Mouse (Mus musculus) stomach, embryonic 15.5 days (tissue): ENCODE measurements around the gene Gm42906. TPM values are rescaled to one million over a fixed set of nuclear protein-coding genes. Genes with fewer than 3 reads are reported as not detected.

Source experiments
- ATAC-seq: fragments of 200-750 bp; cut with Nextera tagmentation; 2 replicates; pipeline ENCODE4 v1.8.0; 2017; ENCODE audit warnings: low read depth, moderate number of reproducible peaks, moderate TSS enrichment; ENCODE audit not compliant: insufficient read depth, low FRiP score
- H3K27ac ChIP-seq: fragments of 300-500 bp; sonication (generic); 2 replicates; pipeline ENCODE4 v1.5.1; 2015; ENCODE audit warnings: mild to moderate bottlenecking, inconsistent platforms
- H3K27me3 ChIP-seq: fragments of 300-500 bp; sonication (generic); replicated peaks from 2 replicates; pipeline ENCODE4 v1.6.1; 2015; ENCODE audit warnings: inconsistent platforms
- H3K36me3 ChIP-seq: fragments of 300-500 bp; sonication (generic); 2 replicates; pipeline ENCODE4 v1.6.1; 2015; ENCODE audit warnings: inconsistent platforms
- H3K4me1 ChIP-seq: fragments of 300-500 bp; sonication (generic); 2 replicates; pipeline ENCODE4 v1.6.1; 2015; ENCODE audit warnings: inconsistent platforms
- H3K4me2 ChIP-seq: fragments of 300-500 bp; sonication (generic); 2 replicates; pipeline ENCODE4 v1.6.1; 2015; ENCODE audit warnings: mild to moderate bottlenecking, inconsistent platforms
- H3K4me3 ChIP-seq: fragments of 300-500 bp; sonication (generic); replicated peaks from 2 replicates; pipeline ENCODE4 v1.5.1; 2015; ENCODE audit warnings: inconsistent platforms
- H3K9ac ChIP-seq: fragments of 300-500 bp; sonication (generic); 2 replicates; pipeline ENCODE4 v1.6.1; 2015; ENCODE audit warnings: inconsistent platforms
- H3K9me3 ChIP-seq: fragments of 300-500 bp; sonication (generic); 2 replicates; pipeline ENCODE4 v1.6.1; 2016; ENCODE audit warnings: inconsistent platforms
- WGBS: fragments of 180-500 bp; shearing (Covaris S2); methylation state at CpG from one replicate; pipeline ENCODE4 v1.1.7; 2015; 5-methylcytosine and 5-hydroxymethylcytosine counted together
- polyA plus RNA-seq: library from polyadenylated mRNA; unstranded; fragments of >200 nt; fragmentation: Nextera tagmentation; extraction: Ambion mirVana; gene quantifications from 2 replicates; pipeline ENCODE4 v1.2.1, GENCODE M21; 2015

Gm42906 gene
- not detected in 2 replicates for polyA plus RNA-seq

- no peak within 1 kb of the TSS for H3K9ac ChIP-seq
- 0 out of 2 replicates have a peak, but pooled peaks cover 3% of the 10 kb centered on the region for H3K4me1 ChIP-seq
- no peak for ATAC-seq
- 62% methylated on average over 3 of the region's 3 CpGs for WGBS
- no peaks in the 10 kb centered on the region for H3K9me3 ChIP-seq
- no peak within 1 kb of the TSS for H3K4me3 ChIP-seq
- no peak within 1 kb of the TSS for H3K4me2 ChIP-seq
- H3K36me3 ChIP-seq = no peaks in the 10 kb centered on the region
- no peaks in the 10 kb centered on the region for H3K27me3 ChIP-seq
- H3K27ac ChIP-seq = no peak within 1 kb of the TSS
Measured at GRCm38 (mm10) chr5:151428113-151428756, at the start of gene Gm42906. Gene Gm42906 (minus strand): TSS chr5:151428163.

GRCm38 (mm10) chr5:151445695-151446094 lies 17.7 kb upstream of the Gm42906 start:
- Histone ChIP-seq H3K4me1 (no peaks in the 10 kb centered on the region), H3K9me3 (no peaks in the 10 kb centered on the region), H3K4me3 (no peak overlapping the region), H3K27me3 (no peaks in the 10 kb centered on the region), H3K4me2 (no peak overlapping the region), H3K9ac (no peak overlapping the region), H3K36me3 (no peaks in the 10 kb centered on the region), H3K27ac (no peak overlapping the region)
- no peak; the same call in 1 of the 2 replicates for ATAC-seq

GRCm38 (mm10) chr5:151435106-151435505 lies 7.1 kb upstream of the Gm42906 start:
- no peaks in the 10 kb centered on the region for H3K36me3 ChIP-seq
- H3K9ac ChIP-seq = no peak overlapping the region
- no peak overlapping the region for H3K4me2 ChIP-seq
- H3K4me1 ChIP-seq = no peaks in the 10 kb centered on the region
- ATAC-seq = no peak
- H3K9me3 ChIP-seq = no peaks in the 10 kb centered on the region
- H3K4me3 ChIP-seq = no peak overlapping the region
- H3K27ac ChIP-seq = no peak overlapping the region
- H3K27me3 ChIP-seq = no peaks in the 10 kb centered on the region

- no peaks in the 10 kb centered on the region for H3K9me3 ChIP-seq
- no peak overlapping the region for H3K9ac ChIP-seq
- ATAC-seq = no peak
- 0 out of 2 replicates have a peak, but pooled peaks cover 3% of the 10 kb centered on the region for H3K4me1 ChIP-seq
- no peaks in the 10 kb centered on the region for H3K36me3 ChIP-seq
- no peaks in the 10 kb centered on the region for H3K27me3 ChIP-seq
- no peak overlapping the region for H3K27ac ChIP-seq
- no peak overlapping the region for H3K4me3 ChIP-seq
- H3K4me2 ChIP-seq = no peak overlapping the region
- WGBS = 31% methylated on average over 3 of the region's 3 CpGs
Measured at GRCm38 (mm10) chr5:151426466-151426865, 1.5 kb downstream of the Gm42906 start.

- H3K4me1 ChIP-seq = 0 out of 2 replicates have a peak, but pooled peaks cover 3% of the 10 kb centered on the region
- H3K4me3 ChIP-seq = no peak overlapping the region
- no peak for ATAC-seq
- no peaks in the 10 kb centered on the region for H3K36me3 ChIP-seq
- WGBS = 76% methylated on average over 6 of the region's 6 CpGs
- H3K27ac ChIP-seq = 0 out of 2 replicates have a peak overlapping the region, but pooled peaks have one; percentile 28
- H3K9me3 ChIP-seq = no peaks in the 10 kb centered on the region
- H3K9ac ChIP-seq = no peak overlapping the region
- H3K4me2 ChIP-seq = no peak overlapping the region
- H3K27me3 ChIP-seq = no peaks in the 10 kb centered on the region
Measured at GRCm38 (mm10) chr5:151422692-151423091, 5.3 kb downstream of the Gm42906 start.

GRCm38 (mm10) chr5:151421859-151422258 lies 6.1 kb downstream of the Gm42906 start:
- no peaks in the 10 kb centered on the region for H3K9me3 ChIP-seq
- ATAC-seq = no peak
- H3K27me3 ChIP-seq = no peaks in the 10 kb centered on the region
- H3K4me1 ChIP-seq = no peaks in the 10 kb centered on the region
- no peak overlapping the region for H3K4me3 ChIP-seq
- 62% methylated on average over 7 of the region's 7 CpGs for WGBS
- H3K27ac ChIP-seq = 0 out of 2 replicates have a peak overlapping the region, but pooled peaks have one; percentile 28
- no peak overlapping the region for H3K4me2 ChIP-seq
- no peak overlapping the region for H3K9ac ChIP-seq
- no peaks in the 10 kb centered on the region for H3K36me3 ChIP-seq

GRCm38 (mm10) chr5:151418551-151418950 lies 9.4 kb downstream of the Gm42906 start:
- H3K9ac ChIP-seq = no peak overlapping the region
- H3K4me3 ChIP-seq = no peak overlapping the region
- no peaks in the 10 kb centered on the region for H3K27me3 ChIP-seq
- H3K36me3 ChIP-seq = no peaks in the 10 kb centered on the region
- ATAC-seq = peak; percentile 86
- no peak overlapping the region for H3K4me2 ChIP-seq
- no peaks in the 10 kb centered on the region for H3K4me1 ChIP-seq
- H3K27ac ChIP-seq = no peak overlapping the region
- WGBS = 83% methylated on average over 2 of the region's 2 CpGs
- no peaks in the 10 kb centered on the region for H3K9me3 ChIP-seq

- H3K4me2 ChIP-seq = no peak overlapping the region
- no peak overlapping the region for H3K27ac ChIP-seq
- H3K9me3 ChIP-seq = no peaks in the 10 kb centered on the region
- whole genome bisulfite sequencing = 62% methylated on average over 2 of the region's 2 CpGs
- no peak for ATAC-seq
- no peak overlapping the region for H3K4me3 ChIP-seq
- H3K36me3 ChIP-seq = no peaks in the 10 kb centered on the region
- no peak overlapping the region for H3K9ac ChIP-seq
- H3K27me3 ChIP-seq = no peaks in the 10 kb centered on the region
- H3K4me1 ChIP-seq = no peaks in the 10 kb centered on the region
Measured at GRCm38 (mm10) chr5:151417421-151418038, 10.4 kb downstream of the Gm42906 start.

- no peak for ATAC-seq
- no peaks in the 10 kb centered on the region for H3K27me3 ChIP-seq
- H3K4me3 ChIP-seq = no peak overlapping the region
- H3K36me3 ChIP-seq = no peaks in the 10 kb centered on the region
- no peak overlapping the region for H3K4me2 ChIP-seq
- H3K4me1 ChIP-seq = no peaks in the 10 kb centered on the region
- H3K27ac ChIP-seq = no peak overlapping the region
- WGBS = 13% methylated on average over 1 of the region's 1 CpGs
- H3K9ac ChIP-seq = no peak overlapping the region
- H3K9me3 ChIP-seq = no peaks in the 10 kb centered on the region
Measured at GRCm38 (mm10) chr5:151416988-151417387, 11.0 kb downstream of the Gm42906 start.

GRCm38 (mm10) chr5:151413617-151414016 lies 14.3 kb downstream of the Gm42906 start:
- Histone ChIP-seq H3K27me3 (no peaks in the 10 kb centered on the region), H3K4me1 (no peaks in the 10 kb centered on the region), H3K9ac (no peak overlapping the region), H3K36me3 (no peaks in the 10 kb centered on the region), H3K9me3 (no peaks in the 10 kb centered on the region), H3K4me3 (no peak overlapping the region), H3K27ac (no peak overlapping the region), H3K4me2 (no peak overlapping the region)
- ATAC-seq = peak; percentile 62; the same call in 1 of the 2 replicates
- 46% methylated on average over 3 of the region's 3 CpGs for WGBS

GRCm38 (mm10) chr5:151412666-151413463 lies 15.1 kb downstream of the Gm42906 start:
- no peak for ATAC-seq
- H3K27me3 ChIP-seq = no peaks in the 10 kb centered on the region
- H3K4me1 ChIP-seq = no peaks in the 10 kb centered on the region
- no peak overlapping the region for H3K4me2 ChIP-seq
- H3K36me3 ChIP-seq = no peaks in the 10 kb centered on the region
- H3K27ac ChIP-seq = no peak overlapping the region; the same call in 1 of the 2 replicates
- 39% methylated on average over 11 of the region's 11 CpGs for WGBS
- no peaks in the 10 kb centered on the region for H3K9me3 ChIP-seq
- H3K9ac ChIP-seq = no peak overlapping the region
- no peak overlapping the region for H3K4me3 ChIP-seq

- Histone ChIP-seq H3K4me3 (no peak overlapping the region), H3K27me3 (no peaks in the 10 kb centered on the region), H3K36me3 (no peaks in the 10 kb centered on the region), H3K27ac (peak overlapping the region; percentile 73; the same call in 1 of the 2 replicates), H3K4me2 (no peak overlapping the region), H3K9ac (no peak overlapping the region), H3K4me1 (no peaks in the 10 kb centered on the region), H3K9me3 (no peaks in the 10 kb centered on the region)
- WGBS = 60% methylated on average over 3 of the region's 3 CpGs
- no peak for ATAC-seq
Measured at GRCm38 (mm10) chr5:151410006-151410405, 18.0 kb downstream of the Gm42906 start.
